Mouse (Mus musculus) kidney, postnatal 36 days (tissue): ENCODE data around the gene Cpne1.
"Not testable (repeated sequence)": the region's sequence is repeated elsewhere in the genome, so short reads cannot be mapped to it uniquely, and the experiment has no call there.

Experiments used
- DNase-seq, 2 experiments: peaks; one replicate each; pipeline ENCODE4 v3.0.0; 2021 to 2022; ENCODE audit warnings: mixed read lengths in 2 of 2

Cpne1 gene

DNA sequence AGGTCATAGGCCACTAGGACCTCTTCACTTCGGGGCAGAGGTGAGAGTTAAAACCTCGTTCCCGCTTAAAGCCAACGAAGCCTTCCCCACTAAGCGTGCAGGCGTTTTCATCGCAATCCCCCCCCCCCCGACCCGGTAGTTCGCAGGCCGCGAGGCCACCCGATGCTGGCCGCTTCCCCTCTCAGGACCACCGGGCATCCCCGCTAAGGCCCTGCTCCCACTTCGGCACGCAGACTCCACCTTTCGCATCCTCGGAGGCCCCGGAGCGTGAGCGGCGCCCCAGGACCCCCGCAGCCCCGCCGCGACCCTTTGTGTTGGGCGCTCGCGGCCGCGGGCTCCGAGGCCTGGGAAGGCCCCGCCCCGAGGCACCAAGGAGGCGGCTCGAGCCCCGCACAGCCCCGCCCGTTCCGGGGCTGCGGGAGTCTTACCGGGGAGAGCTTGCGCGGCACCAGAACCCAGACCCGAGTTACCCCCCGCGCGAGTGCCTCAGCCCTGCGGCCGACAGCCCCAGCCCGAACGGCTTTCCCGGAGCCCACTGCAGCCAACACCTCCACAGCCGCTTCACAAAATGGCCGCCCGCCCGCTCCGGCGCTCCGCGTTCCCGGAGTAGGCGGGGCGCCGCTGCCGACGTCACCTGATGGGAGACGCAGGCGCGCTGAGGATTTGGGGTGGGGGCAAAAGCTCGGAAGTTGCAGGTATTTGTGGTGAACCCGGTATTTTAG lies at the start of gene Cpne1, which contains the start of gene Rbm12:
Cpne1 (minus strand) TSS at position 608 of the 722 bp plus-strand sequence.
Rbm12 (minus strand) TSS at position 621 of the 722 bp plus-strand sequence.
- DNase-seq = peak; percentile 90 to 96

DNA sequence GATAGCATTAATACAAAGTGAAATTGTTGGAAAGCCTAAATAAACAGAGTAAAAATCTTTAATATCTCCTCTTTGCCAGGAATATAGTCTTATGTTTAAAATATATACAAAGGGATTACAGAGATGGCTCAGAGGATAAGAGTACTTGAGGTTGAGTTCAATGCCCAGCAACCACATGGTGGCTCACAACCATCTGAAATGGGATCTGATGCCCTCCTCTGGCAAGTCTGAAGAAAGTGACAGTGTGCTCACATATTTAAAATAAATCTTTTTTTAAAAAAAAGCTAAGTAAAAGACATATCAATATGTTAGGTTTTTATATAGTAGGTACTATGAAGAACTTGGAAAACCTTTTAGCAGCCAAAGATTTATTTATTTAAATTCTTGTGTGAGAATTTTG lies 39.8 kb upstream of the Cpne1 start:
- no peak for DNase-seq

DNA sequence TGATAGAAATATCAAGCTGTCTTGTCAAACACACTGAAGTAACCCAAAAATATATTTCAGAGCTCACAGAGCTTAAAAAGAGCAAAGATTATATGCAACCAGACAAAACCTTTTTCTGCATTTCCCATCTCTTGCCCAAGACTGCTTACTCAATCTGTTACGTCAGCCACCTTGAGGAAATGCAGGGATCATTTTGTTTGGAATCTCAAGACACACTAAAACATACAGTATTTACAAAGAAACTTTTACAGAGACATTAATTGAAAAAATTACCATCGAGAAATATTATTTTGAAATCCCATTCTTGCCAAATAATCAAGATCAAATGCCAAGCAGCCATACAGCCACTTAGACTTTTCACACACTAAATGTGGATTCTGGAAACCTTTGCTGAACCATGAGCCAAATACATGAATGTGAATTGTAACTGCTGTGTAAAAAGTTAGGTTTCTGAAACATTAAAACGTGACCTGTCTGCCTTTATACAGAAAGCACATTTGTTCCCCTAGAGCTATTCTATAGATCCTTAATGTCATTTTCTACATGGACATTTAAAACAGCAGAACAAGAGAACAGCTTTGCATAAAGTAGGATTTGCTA lies 35.7 kb upstream of the Cpne1 start:
- no peak for DNase-seq

DNA sequence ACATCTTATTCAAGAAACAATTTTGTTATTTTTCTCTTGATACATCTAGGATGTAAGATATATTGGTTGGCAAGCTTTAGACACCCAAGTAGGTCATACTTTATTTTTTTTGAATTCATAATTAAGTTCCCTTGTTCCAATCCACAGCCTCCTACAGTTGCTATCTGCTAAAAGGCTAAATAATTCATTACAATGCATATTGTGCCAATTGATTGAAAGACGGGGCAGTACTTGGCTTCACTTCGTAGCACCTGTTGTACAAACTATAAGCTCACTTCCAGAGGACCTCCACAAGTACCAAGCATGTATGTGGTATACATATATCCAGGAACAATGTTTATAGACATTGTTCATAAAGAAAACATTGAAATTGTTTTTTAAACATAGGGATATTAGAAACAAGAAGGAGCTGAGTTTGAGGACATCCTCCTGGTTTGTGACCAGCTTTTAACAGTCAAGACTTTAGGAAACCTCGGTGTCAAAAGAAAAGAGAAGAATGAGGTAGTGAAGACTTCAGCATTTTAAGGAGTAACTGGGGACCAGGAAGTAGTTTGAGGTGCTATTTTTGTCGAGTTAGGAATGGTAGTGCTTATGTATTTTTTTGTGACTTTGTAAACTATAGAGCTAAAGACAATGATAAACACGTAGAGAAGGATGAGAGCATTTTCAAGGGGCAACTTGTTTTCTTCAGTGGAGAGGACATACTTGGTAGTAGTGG lies 34.7 kb upstream of the Cpne1 start:
- no peak for DNase-seq

DNA sequence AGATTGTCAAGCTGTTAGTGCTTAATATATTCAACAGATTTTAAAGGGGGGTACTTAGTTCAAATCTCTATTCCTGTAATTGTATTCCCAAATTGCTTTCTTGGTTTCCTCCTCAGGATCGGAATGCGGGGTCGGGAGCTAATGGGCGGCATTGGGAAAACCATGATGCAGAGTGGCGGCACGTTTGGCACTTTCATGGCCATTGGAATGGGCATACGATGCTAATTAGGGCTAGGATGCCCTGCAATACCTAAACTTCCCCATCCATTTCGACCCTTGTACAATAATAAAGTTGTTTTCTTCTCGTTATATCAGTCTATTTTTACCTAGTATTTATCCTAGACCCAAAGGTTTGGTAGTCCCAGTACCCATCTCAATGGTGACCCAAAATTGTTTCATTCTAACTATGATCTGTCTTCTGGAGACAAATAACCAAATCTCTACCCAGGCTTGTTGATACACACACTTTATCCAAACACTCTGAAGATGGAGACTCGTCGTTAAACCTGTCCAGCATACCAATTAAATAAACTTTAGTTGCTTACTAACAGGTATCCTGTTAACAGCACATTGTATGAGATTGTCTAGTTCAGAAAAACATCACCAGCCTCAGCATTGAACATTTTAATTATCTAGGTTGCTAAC lies 33.8 kb upstream of the Cpne1 start:
- no peak for DNase-seq

DNA sequence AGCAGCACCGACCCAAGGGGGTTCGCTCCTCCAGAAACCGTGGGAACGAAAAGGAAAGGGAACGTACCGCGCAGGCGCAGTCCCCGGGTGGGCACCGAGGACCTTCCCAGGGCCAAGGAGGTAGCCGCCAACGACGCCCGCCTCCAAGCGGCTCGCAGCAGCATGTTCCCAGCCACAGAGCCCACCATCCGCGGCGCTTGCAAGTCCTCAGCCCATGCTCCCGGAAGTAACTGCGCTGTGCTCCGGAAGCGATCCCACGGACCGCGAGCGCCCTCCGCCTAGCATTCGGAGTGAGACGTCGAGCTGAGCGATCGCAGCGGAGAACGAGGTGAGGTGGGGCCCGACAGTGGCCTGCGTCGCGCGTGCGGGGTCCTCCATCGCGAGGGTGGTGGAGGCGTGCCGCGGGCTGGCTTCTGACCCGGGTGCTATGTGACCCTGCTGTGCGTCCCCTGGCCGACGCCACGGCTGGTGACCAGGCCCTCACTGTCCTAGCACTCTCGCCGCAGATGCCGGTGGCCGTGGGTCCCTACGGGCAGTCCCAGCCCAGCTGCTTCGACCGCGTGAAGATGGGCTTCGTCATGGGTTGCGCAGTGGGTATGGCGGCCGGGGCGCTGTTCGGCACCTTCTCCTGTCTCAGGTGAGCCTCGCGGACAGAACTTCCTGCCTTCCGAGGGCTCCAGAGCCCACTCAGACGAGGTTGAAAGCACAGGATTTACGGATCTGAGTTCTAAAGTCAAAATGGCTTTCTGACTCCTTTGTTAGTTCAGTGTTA lies 32.4 kb upstream of the Cpne1 start, which contains the start of the genes Romo1 and Nfs1:
Romo1 (plus strand) TSS at position 87 of the 772 bp plus-strand sequence.
Nfs1 (minus strand) TSS at position 234 of the 772 bp plus-strand sequence.
- peak; percentile 92 to 96 for DNase-seq

DNA sequence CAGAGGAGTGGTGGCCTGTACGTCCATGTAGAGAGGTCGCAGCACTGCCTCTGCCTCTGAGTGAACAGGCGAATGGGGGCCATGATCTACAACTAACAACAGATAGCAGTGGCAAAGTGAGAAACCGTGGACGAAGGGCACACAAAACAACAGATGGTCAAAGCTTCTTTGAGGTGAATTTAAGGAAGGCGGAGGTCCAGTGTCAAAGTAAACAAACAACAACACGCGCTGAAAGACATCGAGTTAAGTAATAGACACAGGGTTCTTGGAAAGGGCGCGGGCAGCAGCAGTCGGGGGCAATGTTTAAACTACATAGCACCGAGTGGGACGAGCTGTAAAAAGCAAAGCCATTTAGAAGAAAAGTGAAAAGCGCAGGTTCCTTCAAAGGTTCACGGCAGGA lies 31.6 kb upstream of the Cpne1 start:
- peak in 1 of 2 experiments; percentile 14 for DNase-seq

DNA sequence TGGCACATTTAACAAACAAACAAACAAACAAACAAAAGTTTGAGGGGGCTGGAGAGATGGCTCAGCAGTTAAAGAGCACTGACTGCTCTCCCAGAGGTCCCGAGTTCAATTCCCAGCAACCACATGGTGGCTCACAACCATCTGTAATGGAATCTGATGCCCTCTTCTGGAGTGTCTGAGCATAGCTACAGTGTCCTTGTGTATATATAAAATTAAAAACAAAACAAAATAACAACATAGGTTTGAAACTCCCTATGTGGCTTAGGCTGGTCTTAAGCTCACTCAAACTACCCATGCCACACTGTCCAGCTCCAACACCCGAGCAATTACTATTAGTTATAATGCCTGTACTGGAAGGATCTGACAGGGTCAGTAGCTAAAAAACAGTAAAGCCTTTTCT lies 31.1 kb upstream of the Cpne1 start:
- DNase-seq = peak in 1 of 2 experiments; percentile 15

DNA sequence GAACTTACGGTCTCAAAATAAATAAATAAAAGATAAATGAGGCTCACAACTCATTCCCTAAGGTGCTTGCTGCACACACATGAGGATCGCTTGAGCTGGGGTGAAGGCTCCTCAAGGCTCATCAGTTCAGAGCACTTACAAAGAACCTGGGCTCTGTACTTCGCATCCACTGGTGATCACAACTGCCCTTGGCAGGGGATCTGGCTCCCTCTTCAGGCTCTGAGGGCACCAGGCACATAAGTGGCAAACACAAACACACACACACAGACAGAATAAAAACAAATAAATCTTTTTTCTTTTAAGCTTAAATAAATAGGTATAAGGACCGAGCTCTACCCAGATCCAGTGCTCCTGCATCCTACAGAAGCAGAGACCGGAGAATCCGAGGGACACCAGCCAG lies 23.9 kb upstream of the Cpne1 start:
- DNase-seq = no peak

DNA sequence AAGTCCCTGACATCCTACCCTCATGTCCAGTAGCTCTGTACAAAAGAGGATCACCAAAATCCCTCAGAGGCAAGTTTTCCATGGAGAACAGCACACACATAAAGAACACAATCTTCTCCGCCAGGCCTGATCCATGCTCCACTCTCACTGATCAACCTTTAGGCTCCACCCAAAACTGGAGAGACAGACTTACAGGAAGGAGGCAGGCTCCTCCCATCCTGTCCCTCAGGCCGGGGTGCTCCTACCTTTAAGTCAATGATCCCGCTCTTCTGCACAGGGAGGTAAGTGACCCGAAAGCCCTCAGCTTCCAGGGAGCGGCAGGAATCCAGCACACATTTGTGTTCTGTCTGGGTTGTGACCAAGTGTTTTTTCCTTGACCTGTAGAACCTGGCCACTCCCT lies 22.4 kb upstream of the Cpne1 start:
- DNase-seq = no peak

DNA sequence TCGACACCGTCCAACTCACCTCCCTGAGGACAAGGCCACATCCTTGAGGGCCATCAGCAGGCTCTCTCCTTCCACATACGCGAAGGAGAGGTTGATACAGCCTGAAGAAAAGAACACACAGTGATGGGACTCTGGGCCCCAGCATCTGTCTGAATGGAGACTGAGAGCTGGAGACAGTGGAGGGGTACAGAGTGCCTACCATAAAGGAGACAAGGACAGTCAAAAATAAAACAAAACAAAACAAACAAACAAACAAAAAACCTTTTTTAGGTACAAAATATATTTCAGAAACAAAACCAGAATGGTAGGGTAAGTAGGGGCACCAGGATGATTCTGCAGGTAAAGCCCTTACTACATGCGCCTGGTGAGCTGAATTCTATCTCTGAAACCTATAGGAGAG lies 15.2 kb upstream of the Cpne1 start, which contains the start of gene Gm28036:
Gm28036 (minus strand) TSS at position 101 of the 400 bp plus-strand sequence.
- no peak for DNase-seq

DNA sequence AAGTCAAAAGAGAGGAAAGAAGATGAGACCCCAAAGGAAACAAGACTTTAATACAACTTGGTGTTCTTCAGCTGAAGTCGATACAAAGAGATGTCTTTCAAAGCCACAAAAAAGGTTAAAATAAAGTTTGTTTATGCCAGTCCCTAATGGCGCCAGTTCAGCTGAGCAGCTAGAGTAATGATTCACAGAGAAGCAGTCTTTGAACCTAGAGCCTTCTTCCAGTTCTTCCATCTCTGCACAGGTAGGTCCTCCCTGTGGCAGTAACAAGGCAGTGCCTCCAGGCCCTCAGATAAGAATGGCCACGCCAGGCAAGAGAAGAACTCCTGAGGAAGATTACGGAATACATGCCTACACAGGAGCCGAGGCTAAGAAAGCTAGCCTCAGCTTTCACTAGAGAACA lies 12.0 kb upstream of the Cpne1 start:
- peak; percentile 39 to 42 for DNase-seq

DNA sequence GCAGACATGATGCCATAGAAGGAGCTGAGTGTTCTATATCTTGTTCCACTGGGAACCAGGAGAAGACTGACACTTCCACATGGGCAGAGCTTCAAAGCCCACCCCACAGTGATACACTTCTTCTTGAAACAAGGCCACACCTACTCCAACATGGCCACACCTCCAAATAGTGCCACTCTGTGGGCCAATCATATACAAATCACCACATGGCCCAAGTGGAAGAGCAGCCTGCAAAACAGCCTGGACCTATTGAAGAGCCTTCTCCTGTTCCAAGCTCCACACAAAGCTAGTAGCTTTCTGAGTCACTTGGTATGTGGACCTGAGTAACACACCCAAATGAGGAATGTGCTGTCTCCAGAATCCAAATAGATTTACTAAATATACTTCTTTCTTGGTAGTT lies 7.8 kb upstream of the Cpne1 start:
- DNase-seq = no peak

DNA sequence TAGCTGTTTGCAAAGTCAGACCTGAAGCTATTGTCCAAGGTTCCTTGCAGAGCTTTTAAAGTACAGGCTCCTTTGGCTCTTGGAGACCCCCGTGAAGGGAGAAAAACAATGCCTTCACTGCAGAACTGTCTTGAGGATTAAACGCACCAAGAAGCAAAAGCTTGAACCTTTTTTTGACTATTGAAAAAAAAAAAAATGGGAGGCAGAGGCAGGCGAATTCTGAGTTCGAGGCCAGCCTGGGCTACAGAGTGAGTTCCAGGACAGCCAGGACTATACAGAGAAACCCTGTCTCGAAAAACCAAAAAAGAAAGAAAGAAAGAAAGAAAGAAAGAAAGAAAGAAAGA lies 287 bp upstream of the Cpne1 start:
- not testable (repeated sequence) for DNase-seq

DNA sequence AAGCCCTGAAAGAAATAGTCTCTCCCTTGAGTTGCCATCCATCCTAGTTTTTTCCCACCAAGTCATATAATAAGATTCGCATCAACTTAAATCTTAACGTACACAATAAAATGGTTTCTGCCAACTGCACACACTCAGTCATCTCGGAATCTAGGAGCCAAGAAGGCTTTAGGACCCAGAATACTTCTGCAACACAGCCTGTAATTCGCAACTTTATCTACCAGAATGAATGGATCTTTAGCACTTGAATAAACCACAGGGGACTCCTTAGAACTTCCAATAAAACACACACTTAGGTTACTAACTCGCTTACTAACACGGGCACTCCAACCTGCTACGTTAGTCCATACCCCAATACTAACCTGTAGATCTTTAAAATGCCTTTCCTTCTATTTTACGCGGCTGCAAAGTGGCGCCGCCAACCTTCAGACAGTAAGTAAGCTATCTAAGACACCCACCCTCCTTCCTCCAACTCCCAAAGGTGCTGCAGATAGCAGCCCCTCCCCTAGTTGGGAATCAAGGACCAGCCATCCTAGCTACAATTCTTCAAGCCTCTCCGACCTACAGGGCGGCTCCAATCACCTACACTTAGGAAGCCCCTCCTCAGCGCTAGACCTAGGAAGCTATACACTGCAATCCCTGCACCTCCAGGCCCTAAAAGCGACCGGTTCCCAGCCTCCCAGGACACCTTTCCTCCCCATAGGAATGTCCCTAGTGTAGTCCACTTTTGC lies 973 bp downstream of the Cpne1 start:
- DNase-seq = peak in 1 of 2 experiments; percentile 16

DNA sequence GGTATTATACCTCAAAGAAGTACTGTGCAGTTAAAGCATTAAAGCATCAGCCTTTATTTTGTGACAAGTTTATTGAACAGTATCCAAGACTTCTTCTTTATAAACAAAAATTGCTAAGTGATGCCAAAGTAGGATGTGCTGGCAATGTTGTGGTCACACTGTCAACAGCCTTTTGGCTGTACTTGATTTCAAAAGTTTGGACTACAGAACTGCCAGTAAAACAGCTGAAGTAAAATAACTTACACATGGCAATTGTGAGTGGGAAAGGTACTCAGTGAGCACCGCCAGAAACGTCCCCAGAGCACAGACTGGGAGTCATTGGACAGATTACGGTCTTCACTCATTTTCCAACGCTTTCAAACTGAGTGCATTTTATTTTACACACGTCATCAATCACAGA lies 19.8 kb downstream of the Cpne1 start:
- no peak for DNase-seq

DNA sequence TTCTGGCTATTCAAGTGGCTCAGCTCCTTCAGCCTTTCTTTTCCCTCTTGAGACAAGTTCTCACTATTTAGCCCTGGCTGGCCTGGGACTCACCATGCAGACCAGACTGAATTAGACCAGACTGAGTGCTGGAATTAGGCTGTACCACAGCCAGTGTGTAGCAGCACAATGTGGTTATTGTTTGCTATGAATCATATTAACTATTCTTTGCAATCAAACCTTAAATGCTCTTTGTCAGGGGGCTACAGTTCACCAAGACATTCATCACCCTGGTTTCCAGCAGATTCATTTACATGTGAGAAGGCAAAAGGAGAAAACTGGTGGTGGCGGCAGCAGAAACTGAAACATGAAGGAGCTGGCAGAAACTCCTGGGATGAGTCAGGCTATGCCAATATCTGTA lies 22.0 kb downstream of the Cpne1 start:
- no peak for DNase-seq

DNA sequence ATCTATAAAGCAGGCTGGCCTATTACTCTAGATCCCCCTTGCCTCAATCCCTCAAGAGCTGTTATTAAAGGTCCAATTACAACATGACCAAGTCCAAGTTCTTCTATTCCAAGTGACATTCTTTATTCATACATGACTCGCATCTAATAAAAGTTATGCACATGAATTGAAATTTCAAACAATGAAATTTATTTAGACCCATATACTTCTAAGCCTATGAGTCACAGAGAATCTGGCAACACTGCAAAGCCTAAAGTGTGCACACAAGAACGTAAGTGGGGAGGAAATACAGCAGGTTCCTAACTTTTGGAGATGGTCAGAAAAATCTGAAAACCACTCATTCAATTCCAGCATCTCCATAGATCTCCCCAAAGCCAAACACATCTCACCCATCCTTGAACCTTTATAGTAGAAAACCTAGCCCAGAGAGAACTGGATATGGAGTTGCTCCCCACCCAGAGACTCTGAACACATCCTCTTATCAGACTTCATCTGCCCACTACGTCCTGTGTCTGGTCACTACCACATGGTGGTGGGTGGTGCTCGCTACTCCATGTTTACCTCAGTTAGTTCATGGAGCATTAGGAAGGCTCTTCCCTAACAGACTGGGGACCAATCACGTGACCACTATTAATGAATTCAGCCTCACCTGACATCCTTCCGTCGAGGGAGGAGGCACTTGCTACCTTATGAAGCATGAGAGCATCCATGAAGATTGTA lies 24.2 kb downstream of the Cpne1 start:
- no peak for DNase-seq

DNA sequence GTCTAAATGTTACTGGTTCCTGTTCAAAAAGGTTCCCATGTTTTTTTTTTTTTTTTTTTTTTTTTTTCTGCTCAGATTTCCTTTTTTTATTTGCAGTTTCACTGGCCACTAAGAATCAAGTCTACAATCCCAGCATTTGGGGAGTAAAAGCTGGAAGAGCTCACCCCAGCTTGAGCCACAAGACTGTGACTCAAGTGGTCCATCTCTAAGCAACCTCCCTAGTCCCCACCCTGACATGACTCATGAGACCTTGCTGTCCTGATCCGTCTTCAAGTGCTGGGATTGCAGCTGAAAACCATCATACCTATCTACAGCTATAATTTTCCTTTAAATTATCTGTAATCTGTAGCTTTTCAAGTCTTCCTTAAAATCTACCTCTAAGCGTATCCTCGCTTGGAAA lies 27.2 kb downstream of the Cpne1 start:
- no peak for DNase-seq

DNA sequence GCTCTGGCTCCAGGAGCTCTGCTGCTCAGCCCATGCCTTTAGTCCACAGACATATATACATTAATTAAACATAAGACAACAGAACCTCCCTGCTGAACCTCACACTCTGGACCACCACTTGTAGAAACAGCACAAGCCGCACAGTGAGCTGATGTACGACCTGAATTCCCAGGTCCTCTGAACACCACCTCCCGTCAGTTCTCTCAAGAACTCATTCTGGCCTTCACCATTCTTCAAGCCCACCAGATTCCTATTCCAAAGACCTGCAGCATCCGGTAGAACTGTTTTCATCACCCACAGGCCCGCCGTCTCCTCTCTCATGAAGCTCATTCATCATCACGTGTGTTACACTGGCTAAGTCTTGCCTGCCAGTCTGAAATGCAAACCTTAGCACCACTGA lies 31.4 kb downstream of the Cpne1 start:
- DNase-seq = no peak

DNA sequence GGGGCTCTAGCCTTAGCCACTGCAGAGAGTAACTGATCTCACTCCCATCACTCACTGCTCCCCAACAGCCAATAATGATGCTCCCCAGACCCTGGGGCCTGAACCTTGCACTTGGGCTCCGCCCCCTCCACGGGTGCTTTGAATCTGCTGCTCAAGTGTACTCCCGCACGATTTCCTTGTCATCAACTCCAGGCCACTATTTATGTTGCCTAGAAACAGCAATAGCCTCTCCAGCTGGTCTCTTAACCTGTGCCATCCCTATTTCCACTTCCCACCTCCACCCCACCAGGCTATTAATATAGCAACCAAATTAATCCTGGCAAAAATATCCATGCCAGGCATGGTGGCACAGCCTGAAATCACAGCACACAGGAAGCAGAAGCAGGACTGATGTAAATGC lies 32.1 kb downstream of the Cpne1 start:
- DNase-seq = peak; percentile 9 to 38
